Mouse (Mus musculus) liver, postnatal 0 days (tissue): ENCODE data around the gene Lifr. TPM values are rescaled to one million over a fixed set of nuclear protein-coding genes. Genes with fewer than 3 reads are reported as not detected.

Source experiments
- ATAC-seq: fragments of 200-750 bp; cut with Nextera tagmentation; 2 replicates; pipeline ENCODE4 v1.8.0; 2017; ENCODE audit warnings: mild to moderate bottlenecking, moderate library complexity
- DNase-seq: peaks from one replicate; pipeline ENCODE4 v3.0.0-alpha.2; 2016
- H3K27ac ChIP-seq: fragments of 300-500 bp; sonication (generic); 2 replicates; pipeline ENCODE4 v1.5.1; 2014; ENCODE audit warnings: antibody characterized with exemption, moderate library complexity, mild to moderate bottlenecking, low read depth
- H3K27me3 ChIP-seq: fragments of 300-500 bp; sonication (generic); 2 replicates; pipeline ENCODE4 v1.6.1; 2014; ENCODE audit warnings: low read length, control low read depth, mixed read lengths; ENCODE audit not compliant: insufficient read depth
- H3K36me3 ChIP-seq: fragments of 300-500 bp; sonication (generic); replicated peaks from 2 replicates; pipeline ENCODE4 v1.6.1; 2014; ENCODE audit warnings: mild to moderate bottlenecking, control low read depth, low read length, moderate library complexity, mixed read lengths; ENCODE audit not compliant: insufficient read depth
- H3K4me1 ChIP-seq: fragments of 300-500 bp; sonication (generic); 2 replicates; pipeline ENCODE4 v1.6.1; 2014; ENCODE audit warnings: antibody characterized with exemption, mild to moderate bottlenecking, control low read depth; ENCODE audit not compliant: insufficient read depth
- H3K4me2 ChIP-seq: fragments of 300-500 bp; sonication (generic); 2 replicates; pipeline ENCODE4 v1.6.1; 2014; ENCODE audit warnings: low read depth, mild to moderate bottlenecking, low read length, moderate library complexity, mixed read lengths
- H3K4me3 ChIP-seq: fragments of 300-500 bp; sonication (generic); 2 replicates; pipeline ENCODE4 v1.5.1; 2014; ENCODE audit warnings: low read depth, low read length
- H3K9ac ChIP-seq: fragments of 300-500 bp; sonication (generic); replicated peaks from 2 replicates; pipeline ENCODE4 v1.6.1; 2014; ENCODE audit warnings: mild to moderate bottlenecking, moderate library complexity
- H3K9me3 ChIP-seq: fragments of 300-500 bp; sonication (generic); 2 replicates; pipeline ENCODE4 v1.6.1; 2016; ENCODE audit warnings: mild to moderate bottlenecking, control low read depth, low read length, mixed read lengths
- CTCF ChIP-seq: sonication (generic); IDR thresholded peaks from 2 replicates; pipeline ENCODE4 v1.5.1; 2016; ENCODE audit warnings: antibody characterized with exemption, low read depth
- EP300 ChIP-seq: IDR thresholded peaks from 2 replicates; pipeline ENCODE4 v1.6.1; 2016; ENCODE audit warnings: antibody characterized with exemption, low read depth, mild to moderate bottlenecking
- WGBS: fragments of 180-500 bp; shearing (Covaris S2); extraction: QIAGEN DNeasy Blood & Tissue Kit; methylation state at CpG from one replicate; pipeline ENCODE4 v1.1.7; 2014; ENCODE audit not compliant: insufficient replicate concordance; 5-methylcytosine and 5-hydroxymethylcytosine counted together
- polyA plus RNA-seq: library from polyadenylated mRNA; unstranded; fragments of >200 nt; fragmentation: Nextera tagmentation; extraction: Ambion mirVana; gene quantifications from 2 replicates; pipeline ENCODE4 v1.2.1, GENCODE M21; 2015

The Lifr gene
- polyA plus RNA-seq, 1 experiment from 2014 or later = 49.1 TPM

DNA sequence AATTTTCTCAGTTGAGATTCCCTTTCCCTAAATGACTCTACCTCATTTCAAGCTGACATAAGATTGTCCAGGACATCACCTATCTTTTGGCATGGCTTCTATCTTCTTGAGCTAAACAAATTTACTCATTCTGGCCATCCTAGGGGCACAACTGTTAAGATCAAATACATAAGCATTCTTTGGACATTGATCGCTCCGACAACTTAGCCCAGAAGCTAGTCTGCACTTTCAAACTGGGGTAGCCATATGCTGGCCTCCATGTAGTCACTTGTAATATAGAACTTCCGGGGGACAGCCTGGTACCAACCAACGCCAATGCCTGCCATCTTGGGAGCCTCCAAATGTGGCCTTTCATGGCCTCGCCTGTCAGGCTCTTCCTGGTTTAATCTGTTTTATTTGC, 112.6 kb downstream of the Lifr start:
- Histone ChIP-seq H3K4me3 (no peak overlapping the region), H3K36me3 (no peaks in the 10 kb centered on the region), H3K4me1 (no peaks in the 10 kb centered on the region), H3K27ac (no peak overlapping the region; the same call in 1 of the 2 replicates), H3K9me3 (no peaks in the 10 kb centered on the region), H3K9ac (no peak overlapping the region), H3K4me2 (no peak overlapping the region), H3K27me3 (0 out of 2 replicates have a peak, but pooled peaks cover 9% of the 10 kb centered on the region)
- WGBS = 76% methylated on average over 5 of the region's 5 CpGs
- DNase-seq = no peak
- no peak for TF ChIP-seq CTCF
- no peak for TF ChIP-seq EP300
- ATAC-seq = no peak

DNA sequence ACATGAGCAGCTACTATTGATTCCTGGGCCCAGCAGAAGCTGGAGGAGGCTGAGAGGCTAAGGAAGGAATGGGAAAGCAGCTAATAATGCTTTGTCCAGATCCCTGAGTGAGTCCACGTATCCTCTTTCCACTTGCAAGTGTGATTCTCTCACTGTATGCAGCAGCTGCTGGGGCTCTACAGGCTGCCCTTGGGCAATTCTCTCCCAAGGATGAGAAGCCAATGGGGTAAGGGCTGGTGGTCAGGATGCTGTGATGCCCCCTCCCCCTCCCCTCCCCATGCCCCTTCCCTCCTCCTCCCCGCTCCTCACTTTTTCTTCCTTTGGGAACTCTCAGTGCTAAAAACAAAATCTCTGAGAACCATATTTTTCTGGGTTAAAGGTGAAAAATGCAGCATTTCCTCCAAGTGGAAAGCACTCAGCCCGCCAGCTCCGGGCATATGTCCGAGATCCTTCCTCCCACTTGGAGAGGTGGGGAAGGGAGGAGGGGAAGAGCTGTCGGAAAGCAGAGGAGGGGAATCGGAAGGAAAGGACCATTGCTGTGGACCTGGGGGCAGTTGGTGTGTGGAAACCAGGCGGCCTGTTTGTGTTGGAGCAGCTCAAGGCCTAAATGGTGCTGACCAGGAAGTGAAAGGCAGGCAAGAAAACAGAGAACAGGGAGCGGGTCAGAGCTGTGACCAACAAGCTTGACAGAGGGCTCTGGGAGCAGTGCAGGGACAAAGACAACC, 113.4 kb downstream of the Lifr start:
- 48% methylated on average over 9 of the region's 9 CpGs for WGBS
- no peaks in the 10 kb centered on the region for H3K4me1 ChIP-seq
- TF ChIP-seq CTCF (no peak), EP300 (peak; percentile 28; the same call in 1 of the 2 replicates)
- DNase-seq (no peak), ATAC-seq (peak; percentile 50)
- no peak overlapping the region for H3K9ac ChIP-seq
- H3K4me2 ChIP-seq = no peak overlapping the region
- H3K36me3 ChIP-seq = no peaks in the 10 kb centered on the region
- peak overlapping the region; percentile 36 for H3K27ac ChIP-seq
- H3K27me3 ChIP-seq = 0 out of 2 replicates have a peak, but pooled peaks cover 9% of the 10 kb centered on the region
- H3K4me3 ChIP-seq = no peak overlapping the region
- no peaks in the 10 kb centered on the region for H3K9me3 ChIP-seq

DNA sequence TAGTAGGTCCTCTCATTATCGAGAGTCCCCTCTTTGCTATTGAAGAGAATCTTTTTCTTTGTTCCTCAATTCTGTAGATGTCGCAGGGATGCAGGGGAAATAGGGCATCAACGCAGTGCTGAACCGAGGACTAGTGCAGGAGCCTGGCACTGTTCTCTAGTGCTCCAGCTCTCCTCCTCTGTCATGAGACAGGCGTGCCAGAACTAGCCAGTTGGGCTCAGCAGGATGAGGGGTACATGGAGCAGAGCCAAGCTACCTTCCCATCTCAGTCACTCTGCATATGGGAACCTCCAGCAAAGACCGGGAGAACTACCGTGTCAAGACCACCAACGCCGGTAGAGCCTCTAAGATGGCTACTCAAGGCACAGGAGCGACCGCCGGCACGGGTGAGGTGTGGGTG, 114.5 kb downstream of the Lifr start:
- Histone ChIP-seq H3K9ac (no peak overlapping the region), H3K36me3 (no peaks in the 10 kb centered on the region), H3K27me3 (0 out of 2 replicates have a peak, but pooled peaks cover 9% of the 10 kb centered on the region), H3K27ac (no peak overlapping the region), H3K9me3 (no peaks in the 10 kb centered on the region), H3K4me3 (no peak overlapping the region), H3K4me2 (no peak overlapping the region), H3K4me1 (no peaks in the 10 kb centered on the region)
- WGBS = 87% methylated on average over 13 of the region's 13 CpGs
- DNase-seq = no peak
- TF ChIP-seq CTCF = no peak
- TF ChIP-seq EP300 = no peak
- no peak for ATAC-seq

DNA sequence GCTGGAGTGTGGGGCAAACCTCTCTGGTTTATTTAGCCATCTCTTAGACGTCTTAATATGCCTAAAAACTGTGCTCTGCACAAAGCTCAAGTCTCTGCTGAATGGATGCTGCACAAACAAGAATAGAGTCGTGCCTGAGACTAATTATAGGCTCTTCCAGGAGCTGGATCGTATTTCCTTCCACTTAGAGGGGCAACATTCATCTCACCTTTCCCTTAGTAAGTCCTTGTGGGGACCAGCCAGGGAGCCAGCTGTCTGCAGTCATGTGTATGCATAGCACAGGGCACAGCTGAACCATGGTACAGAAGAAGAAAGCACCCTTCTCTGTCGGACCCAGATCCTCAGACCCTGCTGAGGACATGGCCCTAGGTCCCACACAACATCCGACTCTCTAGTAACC, 115.7 kb downstream of the Lifr start:
- ATAC-seq = no peak
- TF ChIP-seq EP300 = no peak
- TF ChIP-seq CTCF = no peak
- Histone ChIP-seq H3K4me3 (no peak overlapping the region), H3K4me2 (no peak overlapping the region), H3K27ac (no peak overlapping the region), H3K36me3 (no peaks in the 10 kb centered on the region), H3K9ac (no peak overlapping the region), H3K27me3 (0 out of 2 replicates have a peak, but pooled peaks cover 9% of the 10 kb centered on the region), H3K9me3 (no peaks in the 10 kb centered on the region), H3K4me1 (no peaks in the 10 kb centered on the region)
- DNase-seq = no peak
- WGBS = 56% methylated on average over 5 of the region's 5 CpGs

DNA sequence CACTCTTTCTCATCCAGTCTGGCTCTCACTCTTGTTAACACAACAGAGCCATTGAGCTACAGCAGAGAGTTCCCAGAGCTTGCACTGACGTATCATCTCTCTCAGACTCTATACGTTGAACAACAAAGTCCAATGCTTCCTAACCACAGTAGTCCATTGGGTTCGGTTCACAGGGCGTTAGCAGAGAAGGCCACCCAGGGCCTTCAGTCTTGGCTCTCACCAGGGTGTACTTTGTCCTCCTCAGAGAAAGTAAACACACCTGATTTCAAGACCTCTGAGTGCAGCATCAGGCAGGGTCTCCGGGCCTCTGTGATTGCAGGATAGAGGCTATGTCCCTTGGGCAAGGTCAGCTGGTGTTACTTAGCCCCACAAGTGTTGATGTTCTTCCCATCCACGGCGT, 116.9 kb downstream of the Lifr start:
- Histone ChIP-seq H3K9ac (no peak overlapping the region), H3K4me2 (no peak overlapping the region), H3K4me3 (no peak overlapping the region), H3K27me3 (0 out of 2 replicates have a peak, but pooled peaks cover 9% of the 10 kb centered on the region), H3K36me3 (no peaks in the 10 kb centered on the region), H3K9me3 (no peaks in the 10 kb centered on the region), H3K4me1 (no peaks in the 10 kb centered on the region), H3K27ac (no peak overlapping the region)
- TF ChIP-seq EP300 (no peak), CTCF (no peak)
- no peak for ATAC-seq
- WGBS = 68% methylated on average over 7 of the region's 7 CpGs
- no peak for DNase-seq

DNA sequence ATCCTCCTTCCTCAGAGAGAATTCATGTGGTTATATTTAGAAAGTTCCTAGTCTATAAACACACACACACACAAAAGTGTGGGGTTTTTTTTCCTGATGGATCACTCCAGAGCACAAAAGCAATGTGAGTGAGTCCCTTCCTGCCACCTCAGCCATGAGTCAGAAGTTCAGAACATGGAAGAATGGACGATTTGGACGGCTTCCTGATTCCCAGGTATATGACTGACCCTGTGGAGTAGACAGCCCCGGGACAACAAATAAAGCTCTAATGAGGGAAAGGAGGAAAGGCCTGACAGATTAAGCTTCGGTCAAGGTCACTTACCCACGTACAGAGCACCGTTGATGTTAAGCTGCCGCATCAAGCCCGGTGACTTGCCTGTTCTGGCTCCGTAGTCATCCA, 117.8 kb downstream of the Lifr start:
- no peak for DNase-seq
- 57% methylated on average over 9 of the region's 9 CpGs for WGBS
- Histone ChIP-seq H3K36me3 (no peaks in the 10 kb centered on the region), H3K4me3 (no peak overlapping the region), H3K9me3 (no peaks in the 10 kb centered on the region), H3K9ac (no peak overlapping the region), H3K4me2 (no peak overlapping the region), H3K4me1 (no peaks in the 10 kb centered on the region), H3K27ac (no peak overlapping the region), H3K27me3 (0 out of 2 replicates have a peak, but pooled peaks cover 9% of the 10 kb centered on the region)
- no peak for ATAC-seq
- TF ChIP-seq EP300 (no peak), CTCF (no peak)
